Mouse (Mus musculus) kidney, adult 2 months (tissue): ENCODE measurements around the gene Myocd.

ENCODE experiments used
- CTCF ChIP-seq: fragments of 200-500 bp; conservative IDR thresholded peaks from 2 replicates; pipeline ENCODE4 v1.5.1; 2011; ENCODE audit warnings: low read depth, mild to moderate bottlenecking, control low read depth, low read length, moderate library complexity, mixed read lengths; ENCODE audit not compliant: insufficient read depth, insufficient read length
- POLR2A ChIP-seq: fragments of 200-500 bp; IDR thresholded peaks from one replicate; pipeline ENCODE4 v1.6.1; 2011; ENCODE audit warnings: low read depth, low read length, control low read depth

DNA sequence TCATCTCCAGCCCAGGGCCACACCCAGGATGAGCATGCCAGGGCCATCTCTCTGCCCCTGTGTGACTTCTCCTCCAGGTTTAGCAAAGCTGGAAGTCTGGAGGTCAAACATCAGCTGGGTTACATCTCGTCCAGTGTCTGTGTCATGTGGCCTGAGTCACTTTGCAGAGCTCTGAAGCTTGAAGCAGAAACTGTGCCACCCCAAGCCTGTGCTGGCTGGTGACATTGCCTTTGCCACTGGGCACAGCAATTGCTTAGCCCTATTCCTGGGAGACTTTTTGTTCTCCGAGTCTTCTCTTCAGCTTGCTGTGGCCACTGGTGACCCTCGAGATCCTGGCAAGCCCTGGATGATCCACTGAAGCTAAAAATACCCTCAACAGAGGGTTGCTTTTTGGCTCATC, 26.2 kb downstream of the Myocd start:
- TF ChIP-seq POLR2A (no peak), CTCF (no peak)
